Mouse (Mus musculus) adrenal gland, postnatal 36 days (tissue): ENCODE data around the gene Tenm2. TPM values are rescaled to one million over a fixed set of nuclear protein-coding genes. Genes with fewer than 3 reads are reported as not detected.
A peak's percentile ranks its signal among the peaks of the same experiment; 100 is the strongest.

Source experiments
- DNase-seq, 2 experiments: peaks; one replicate each; pipeline ENCODE4 v3.0.0; 2021; ENCODE audit warnings: mixed read lengths in 1 of 2
- total RNA-seq, 2 experiments: library from RNA; stranded (reverse); gene quantifications; 2 replicates each; pipeline ENCODE4 v1.2.3; 2021

The Tenm2 gene
- total RNA-seq, 2 experiments from 2014 or later: 0.53 to 0.69 TPM

- no peak for DNase-seq
These were observed 753.6 kb downstream of the Tenm2 start for GRCm38 (mm10) chr11:36482136-36482535.

GRCm38 (mm10) chr11:36481524-36481923, 754.2 kb downstream of the Tenm2 start:
- no peak for DNase-seq

GRCm38 (mm10) chr11:36481086-36481485, 754.7 kb downstream of the Tenm2 start:
- no peak for DNase-seq

- no peak for DNase-seq
These were observed 765.8 kb downstream of the Tenm2 start for GRCm38 (mm10) chr11:36469811-36470551.

- no peak for DNase-seq
These were observed 777.3 kb downstream of the Tenm2 start for GRCm38 (mm10) chr11:36458451-36458850.

- DNase-seq: no peak
These were observed 781.7 kb downstream of the Tenm2 start for GRCm38 (mm10) chr11:36454076-36454475.

GRCm38 (mm10) chr11:36452436-36452835, 783.3 kb downstream of the Tenm2 start:
- DNase-seq: no peak

GRCm38 (mm10) chr11:36446351-36446750, 789.4 kb downstream of the Tenm2 start:
- peak; percentile 52 to 54 for DNase-seq

GRCm38 (mm10) chr11:36443821-36444220, 791.9 kb downstream of the Tenm2 start:
- DNase-seq: no peak

- DNase-seq: no peak
These were observed 794.0 kb downstream of the Tenm2 start for GRCm38 (mm10) chr11:36441801-36442200.

GRCm38 (mm10) chr11:36436251-36436650, 799.5 kb downstream of the Tenm2 start:
- no peak for DNase-seq

- no peak for DNase-seq
These were observed 806.8 kb downstream of the Tenm2 start for GRCm38 (mm10) chr11:36428947-36429346.

- DNase-seq: no peak
These were observed 810.8 kb downstream of the Tenm2 start for GRCm38 (mm10) chr11:36424959-36425358.

GRCm38 (mm10) chr11:36420047-36420446, 815.7 kb downstream of the Tenm2 start:
- DNase-seq: no peak

GRCm38 (mm10) chr11:36415244-36415643, 820.5 kb downstream of the Tenm2 start:
- no peak for DNase-seq

GRCm38 (mm10) chr11:36410881-36411280, 824.9 kb downstream of the Tenm2 start:
- no peak for DNase-seq

- no peak for DNase-seq
These were observed 839.7 kb downstream of the Tenm2 start for GRCm38 (mm10) chr11:36395803-36396710.

GRCm38 (mm10) chr11:36384696-36385095, 851.1 kb downstream of the Tenm2 start:
- DNase-seq: no peak

GRCm38 (mm10) chr11:36371814-36372213, 864.0 kb downstream of the Tenm2 start:
- no peak for DNase-seq

- no peak for DNase-seq
These were observed 870.7 kb downstream of the Tenm2 start for GRCm38 (mm10) chr11:36365067-36365466.

- DNase-seq: no peak
These were observed 871.3 kb downstream of the Tenm2 start for GRCm38 (mm10) chr11:36364441-36364840.

- no peak for DNase-seq
These were observed 873.2 kb downstream of the Tenm2 start for GRCm38 (mm10) chr11:36362514-36362913.

GRCm38 (mm10) chr11:36353252-36353651, 882.5 kb downstream of the Tenm2 start:
- no peak for DNase-seq
